Mouse (Mus musculus) neural tube, embryonic 10.5 days (tissue): ENCODE data around the gene Snx29.

ENCODE experiments used
- DNase-seq: peaks from one replicate; pipeline ENCODE4 v3.0.0-alpha.2; 2017; ENCODE audit warnings: low spot score; ENCODE audit errors: extremely low spot score

The Snx29 gene

GRCm38 (mm10) chr16:11589782-11590695 is 267.3 kb downstream of the Snx29 start:
- no peak for DNase-seq

- DNase-seq, result no peak
Observed at GRCm38 (mm10) chr16:11596599-11596998, 273.9 kb downstream of the Snx29 start.

DNA sequence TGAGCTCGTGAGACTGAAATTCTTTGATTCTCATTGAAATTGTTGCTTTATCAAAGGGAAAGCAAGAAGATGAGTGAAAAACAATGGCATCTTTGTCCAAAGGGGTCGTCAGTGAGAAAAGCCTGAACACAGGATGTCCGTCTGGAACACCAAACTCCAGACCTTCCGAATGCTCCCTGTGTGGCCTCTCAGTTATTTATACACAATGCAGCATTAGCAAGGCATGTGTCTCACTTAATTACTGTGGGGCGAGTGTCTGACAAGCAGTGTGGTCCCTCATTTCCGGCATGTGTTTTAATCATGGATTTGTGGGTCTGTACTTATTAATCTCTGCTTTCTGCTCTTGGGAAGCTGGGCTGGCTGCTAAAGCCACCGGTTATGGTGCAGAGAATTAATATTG is 275.1 kb downstream of the Snx29 start:
- no peak for DNase-seq

DNA sequence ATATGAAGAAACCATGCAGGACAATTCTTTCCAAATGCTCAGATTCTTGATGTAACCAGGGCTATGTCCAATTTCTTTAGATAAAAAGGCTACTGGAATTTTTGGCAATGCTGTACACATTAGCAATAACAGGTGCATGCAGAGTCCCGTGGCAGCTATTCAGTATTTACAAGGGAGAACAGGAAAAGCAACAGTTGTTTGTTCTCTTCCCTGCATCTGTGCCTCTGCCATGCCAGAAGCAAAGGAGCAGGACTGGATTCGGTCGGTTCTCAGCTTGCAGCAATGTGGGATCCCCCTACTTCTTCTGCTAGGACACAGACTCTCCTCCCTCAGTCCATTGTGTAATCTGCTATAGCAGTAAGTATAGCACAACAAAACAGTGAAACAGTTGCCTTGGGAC is 276.8 kb downstream of the Snx29 start:
- no peak for DNase-seq

- no peak for DNase-seq
Observed at GRCm38 (mm10) chr16:11601336-11602082, 278.8 kb downstream of the Snx29 start.

DNA sequence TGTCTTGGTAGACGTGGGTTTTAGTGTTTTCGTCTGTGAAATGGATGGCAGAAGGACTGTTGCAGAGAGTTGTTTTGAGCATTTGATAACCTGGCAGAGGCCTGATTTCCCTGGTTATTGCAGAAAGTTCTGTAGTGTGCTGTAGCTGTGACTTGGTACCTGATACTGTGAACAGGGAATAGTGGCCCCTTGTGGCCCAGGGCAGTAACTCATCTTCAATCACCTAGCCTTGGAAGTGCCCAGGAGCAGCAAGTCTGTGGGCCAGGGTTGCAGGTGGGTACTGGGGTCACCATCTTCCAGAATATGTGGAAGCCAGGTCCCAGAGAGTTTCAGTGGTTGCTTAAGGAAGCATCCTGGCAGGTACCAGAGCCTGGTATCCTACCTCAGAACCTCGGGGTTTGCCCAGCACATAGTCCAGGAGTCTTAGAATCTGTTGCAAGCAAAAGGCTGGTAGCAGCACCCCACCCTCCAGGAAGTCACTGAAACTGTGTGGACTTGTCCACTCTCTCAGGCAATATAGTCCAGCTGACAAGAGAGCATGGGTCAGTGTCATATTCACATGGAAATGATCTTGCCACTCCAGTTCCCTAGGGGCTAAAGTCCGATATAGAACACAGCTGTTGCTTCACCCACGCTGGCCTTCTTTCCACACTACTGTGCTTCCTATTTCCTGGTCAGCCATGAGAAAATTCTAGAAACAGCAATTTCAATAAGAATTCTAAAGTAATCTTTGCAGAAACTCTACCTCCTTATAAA is 281.1 kb downstream of the Snx29 start:
- no peak for DNase-seq

- DNase-seq, result no peak
Observed at GRCm38 (mm10) chr16:11612526-11613126, 289.9 kb downstream of the Snx29 start.

DNA sequence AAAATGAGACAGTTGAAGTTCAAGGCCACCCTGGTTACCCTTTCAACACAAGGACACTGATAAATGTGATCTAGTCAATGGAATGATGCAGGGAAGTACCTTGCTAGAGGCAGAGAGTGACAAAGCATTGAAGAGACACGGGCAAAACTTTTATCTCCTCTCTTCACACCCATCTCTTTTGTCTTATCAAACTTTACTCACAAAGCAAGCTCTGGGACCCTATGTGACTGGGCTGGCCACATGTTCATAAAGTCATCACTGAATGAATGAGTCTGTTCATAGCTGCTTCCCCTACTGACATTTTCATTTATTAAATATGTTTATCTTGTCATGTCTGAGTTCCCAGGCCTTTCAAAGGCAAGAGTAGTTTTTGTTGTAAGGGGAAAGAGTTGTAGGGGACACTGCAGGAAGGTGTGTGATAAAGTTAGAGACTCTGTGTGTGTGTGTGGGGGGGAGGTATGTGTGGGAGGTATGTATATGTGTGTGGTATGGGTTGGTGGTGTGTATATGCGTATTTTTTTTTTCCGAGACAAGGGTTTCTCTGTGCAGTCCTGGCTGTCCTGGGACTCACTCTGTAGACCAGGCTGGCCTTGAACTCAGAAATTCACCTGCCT is 291.8 kb downstream of the Snx29 start:
- DNase-seq, result no peak

GRCm38 (mm10) chr16:11615633-11616032 is 292.9 kb downstream of the Snx29 start:
- DNase-seq, result no peak

DNA sequence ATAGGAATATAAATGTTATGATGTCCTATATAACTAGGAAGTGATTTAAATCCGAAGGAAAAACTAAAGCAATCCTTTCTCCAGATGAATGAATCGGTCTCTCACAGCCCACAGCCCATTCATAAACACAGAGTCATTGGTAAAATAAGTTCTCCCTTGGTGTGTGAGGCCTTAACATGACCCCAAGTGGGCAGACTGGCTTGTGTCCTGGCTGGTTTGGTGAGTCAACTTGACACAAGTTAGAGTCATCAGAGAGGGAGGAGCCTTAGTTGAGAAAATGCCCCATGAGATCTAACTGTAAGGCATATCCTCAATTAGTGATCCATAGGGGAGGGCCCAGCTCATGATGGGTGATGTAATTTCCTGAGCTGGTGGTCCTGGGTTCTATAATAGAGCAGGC is 297.2 kb downstream of the Snx29 start:
- no peak for DNase-seq

- no peak for DNase-seq
Observed at GRCm38 (mm10) chr16:11621042-11621441, 298.3 kb downstream of the Snx29 start.

GRCm38 (mm10) chr16:11621664-11622063 is 299.0 kb downstream of the Snx29 start:
- DNase-seq, result no peak

DNA sequence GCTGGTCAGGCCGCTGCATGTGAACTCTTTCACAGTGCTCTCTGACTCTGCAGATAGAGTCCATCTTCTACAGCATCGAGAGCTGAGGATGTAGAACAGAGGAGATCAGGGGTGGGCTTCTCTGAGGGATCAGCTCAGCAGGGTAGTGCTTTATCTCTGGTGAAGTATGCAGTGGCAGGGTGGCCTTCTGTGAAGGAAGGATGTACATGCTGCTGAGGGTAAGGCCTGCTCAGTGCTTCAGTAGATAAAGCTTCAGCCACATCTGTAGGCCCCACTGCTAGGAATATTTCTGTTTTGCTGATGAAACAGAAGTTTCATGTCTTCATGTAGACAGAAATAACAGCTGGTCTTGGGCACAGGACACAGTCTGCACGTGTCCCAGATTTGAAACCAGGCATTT is 300.3 kb downstream of the Snx29 start:
- no peak for DNase-seq

DNA sequence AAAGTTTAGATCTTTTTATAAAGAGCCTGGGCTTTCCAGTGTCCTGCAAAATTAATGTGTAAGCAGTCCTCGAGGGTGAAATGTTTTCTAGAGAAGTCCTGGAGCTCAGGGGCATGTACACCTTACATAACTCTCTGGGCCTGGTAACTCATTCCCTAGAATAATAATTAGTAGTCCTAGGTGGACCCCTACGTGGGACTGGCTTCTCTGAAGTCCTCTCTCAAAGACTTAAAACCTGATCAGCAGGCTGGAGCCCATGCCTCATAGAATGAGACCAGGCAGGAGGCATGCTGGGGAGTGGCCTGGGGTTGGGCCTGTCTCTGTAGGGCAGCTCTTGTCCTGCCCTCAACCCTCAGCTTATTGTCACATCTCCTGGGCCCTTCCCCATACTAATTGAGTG is 301.4 kb downstream of the Snx29 start:
- DNase-seq, result no peak

- no peak for DNase-seq
Observed at GRCm38 (mm10) chr16:11626004-11626481, 303.3 kb downstream of the Snx29 start.

DNA sequence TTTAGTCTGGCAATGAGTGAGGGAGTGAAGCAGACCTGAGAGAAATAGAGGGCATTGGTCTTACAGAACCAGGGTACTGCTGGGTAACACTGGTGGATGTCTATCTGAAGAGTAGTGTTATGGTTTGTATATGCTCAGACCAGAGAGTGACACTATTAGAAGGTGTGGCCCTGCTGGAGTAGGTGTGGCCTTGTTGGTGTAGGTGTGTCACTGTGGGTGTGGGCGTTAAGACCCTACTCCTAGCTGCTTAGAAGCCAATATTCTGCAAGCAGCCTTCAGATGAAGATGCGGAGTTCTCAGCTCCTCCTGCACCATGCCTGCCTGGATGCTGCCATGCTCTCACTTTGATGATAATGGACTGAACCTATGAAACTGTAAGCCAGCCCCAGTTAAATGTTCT is 303.9 kb downstream of the Snx29 start:
- no peak for DNase-seq

- no peak for DNase-seq
Observed at GRCm38 (mm10) chr16:11627866-11628638, 305.3 kb downstream of the Snx29 start.

- DNase-seq, result no peak
Observed at GRCm38 (mm10) chr16:11629704-11630103, 307.0 kb downstream of the Snx29 start.

DNA sequence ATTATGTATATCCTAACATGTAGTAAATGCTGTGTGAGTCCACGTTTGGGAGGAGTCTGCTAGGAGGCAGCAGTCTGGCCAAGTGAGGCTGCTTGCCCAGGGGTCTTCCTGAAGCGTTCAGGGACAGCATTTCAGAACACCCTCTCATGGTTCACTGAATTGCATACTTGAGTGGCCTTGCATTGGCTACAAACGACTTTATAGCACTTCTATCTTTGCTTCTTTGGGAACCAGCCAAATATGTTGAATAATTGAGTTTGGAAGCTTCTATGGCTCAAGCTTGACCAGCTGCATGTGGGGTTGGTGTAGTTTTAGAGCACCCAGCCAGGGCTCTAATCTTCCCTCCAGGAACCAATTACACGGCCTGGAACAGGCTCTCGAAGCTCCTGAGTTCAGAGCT is 307.8 kb downstream of the Snx29 start:
- no peak for DNase-seq

DNA sequence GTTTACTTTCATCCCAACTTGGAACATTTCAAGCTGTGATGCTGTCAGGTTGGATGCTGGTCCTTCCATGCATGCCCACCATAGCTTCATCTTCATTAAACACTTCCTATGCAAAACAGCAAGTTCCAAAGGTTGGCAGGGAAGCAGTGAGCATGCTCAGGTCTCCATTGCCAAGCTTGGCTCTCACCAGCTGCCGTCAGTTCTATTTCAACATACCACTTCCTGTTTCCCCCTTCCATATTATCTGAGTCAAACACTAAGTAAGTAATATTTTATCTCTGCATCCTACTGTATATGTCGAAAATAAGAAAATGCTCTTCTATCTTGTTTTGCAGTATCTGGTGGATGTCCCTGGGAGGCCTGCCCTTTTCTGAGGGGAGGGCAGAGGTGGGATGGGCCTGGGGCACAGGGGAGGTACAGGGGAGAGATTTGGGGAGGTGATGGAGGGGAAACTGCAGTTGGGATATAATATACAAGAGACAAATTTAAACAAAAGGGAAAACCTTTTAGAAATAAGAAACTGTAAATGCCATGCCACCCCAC is 309.6 kb downstream of the Snx29 start:
- no peak for DNase-seq
